In genomic region chr11:75259416-75259815, GRCm38 (mm10) we compare ENCODE assay signal across 10 mouse cellular contexts.
DNase-seq lines count a peak whose midpoint lies in the region; TF ChIP-seq lines count a peak whose summit lies in the region.
"Had no signal": no experiment of that assay in that cellular context is flagged by ENCODE, and none has a peak within 500 bp of the region (broad histone marks: within the 10 kb centered on the region; RNA-seq: fewer than 3 reads in every experiment).

No protein-coding gene starts in this region.

- peak overlapping the region; percentile 84 for H3K27ac ChIP-seq in layer of hippocampus, adult 2 months

- no peak for TF ChIP-seq CTCF in layer of hippocampus, adult 2 months (conservative IDR thresholded peaks at IDR 0.05)

- H3K4me3 ChIP-seq in layer of hippocampus, adult 2 months = no peak overlapping the region
- H3K4me3 ChIP-seq: midbrain, embryonic 12.5 days had no signal

- DNase-seq in layer of hippocampus, adult 2 months (ENCODE audit: low spot score in 2 of 2) = no peak
- no peak for DNase-seq in layer of hippocampus, postnatal 10 days (ENCODE audit: low spot score in 2 of 2)
- peak; percentile 49 for DNase-seq in urinary bladder, postnatal 14 days (ENCODE audit: low spot score)
- no peak for DNase-seq in urinary bladder, postnatal 10 days (ENCODE audit: low spot score)
- peak; percentile 91 for DNase-seq in cerebellum, adult 9-11 months
- no peak for DNase-seq in embryo, embryonic 11 days
- no peak for DNase-seq in kidney, postnatal 10 days
- DNase-seq: kidney, postnatal 14 days; thymus, postnatal 25 days had no signal

Comparison
In these comparisons a context has a peak if more than half of its experiments do, and no peak if none do; other contexts are left out.
1. DNase-seq: peak in urinary bladder, postnatal 14 days (single experiment) and cerebellum, adult 9-11 months (single experiment); none in layer of hippocampus, adult 2 months (0 of 2), layer of hippocampus, postnatal 10 days (0 of 2), urinary bladder, postnatal 10 days (single experiment), embryo, embryonic 11 days (single experiment) and kidney, postnatal 10 days (single experiment).